Mouse (Mus musculus): Measurements from ENCODE around the gene Srgn. TPM values are rescaled to one million over a fixed set of nuclear protein-coding genes. Genes with fewer than 3 reads are reported as not detected.

Gene Srgn
- polyA plus RNA-seq, 1 experiment, result 253 TPM

- TF ChIP-seq CTCF (IDR thresholded peaks at IDR 0.05; ENCODE audit: low read depth, low read length), result no peak
- TF ChIP-seq POLR2A (IDR thresholded peaks at IDR 0.05; ENCODE audit: borderline replicate concordance, low read depth, low read length), result no peak
- peaks cover 27% of the 10 kb centered on the region for H3K4me1 ChIP-seq (ENCODE audit: control insufficient read depth, insufficient read depth, low read length)
These were observed 22.4 kb upstream of the Srgn start for GRCm38 (mm10) chr10:62549523-62550166.

GRCm38 (mm10) chr10:62546441-62546840 is 19.2 kb upstream of the Srgn start:
- TF ChIP-seq CTCF (IDR thresholded peaks at IDR 0.05; ENCODE audit: low read depth, low read length) (no peak), POLR2A (IDR thresholded peaks at IDR 0.05; ENCODE audit: borderline replicate concordance, low read depth, low read length) (no peak)
- Histone ChIP-seq H3K4me3 (ENCODE audit: insufficient read depth, low read length) (no peak overlapping the region), H3K4me1 (ENCODE audit: control insufficient read depth, insufficient read depth, low read length) (peaks cover 26% of the 10 kb centered on the region), H3K27ac (ENCODE audit: insufficient read depth, low read depth, low read length) (no peak overlapping the region)

More at GRCm38 (mm10) chr10:62549523-62550166, 22.4 kb upstream of the Srgn start:
- no peak overlapping the region for H3K27ac ChIP-seq (ENCODE audit: insufficient read depth, low read depth, low read length)
- no peak overlapping the region for H3K4me3 ChIP-seq (ENCODE audit: insufficient read depth, low read length)

GRCm38 (mm10) chr10:62545759-62546158 is 18.5 kb upstream of the Srgn start:
- Histone ChIP-seq H3K4me1 (ENCODE audit: control insufficient read depth, insufficient read depth, low read length) (peaks cover 33% of the 10 kb centered on the region), H3K27ac (ENCODE audit: insufficient read depth, low read depth, low read length) (no peak overlapping the region)
- TF ChIP-seq CTCF (IDR thresholded peaks at IDR 0.05; ENCODE audit: low read depth, low read length) (no peak), POLR2A (IDR thresholded peaks at IDR 0.05; ENCODE audit: borderline replicate concordance, low read depth, low read length) (no peak)

GRCm38 (mm10) chr10:62544316-62544715 is 17.1 kb upstream of the Srgn start:
- Histone ChIP-seq H3K4me1 (ENCODE audit: control insufficient read depth, insufficient read depth, low read length) (peaks cover 29% of the 10 kb centered on the region), H3K27ac (ENCODE audit: insufficient read depth, low read depth, low read length) (no peak overlapping the region), H3K4me3 (ENCODE audit: insufficient read depth, low read length) (no peak overlapping the region)
- TF ChIP-seq CTCF (IDR thresholded peaks at IDR 0.05; ENCODE audit: low read depth, low read length) (no peak), POLR2A (IDR thresholded peaks at IDR 0.05; ENCODE audit: borderline replicate concordance, low read depth, low read length) (no peak)

More at GRCm38 (mm10) chr10:62545759-62546158, 18.5 kb upstream of the Srgn start:
- no peak overlapping the region for H3K4me3 ChIP-seq (ENCODE audit: insufficient read depth, low read length)

GRCm38 (mm10) chr10:62543399-62543808 is 16.2 kb upstream of the Srgn start:
- no peak for TF ChIP-seq POLR2A (IDR thresholded peaks at IDR 0.05; ENCODE audit: borderline replicate concordance, low read depth, low read length)
- TF ChIP-seq CTCF (IDR thresholded peaks at IDR 0.05; ENCODE audit: low read depth, low read length), result no peak
- Histone ChIP-seq H3K4me1 (ENCODE audit: control insufficient read depth, insufficient read depth, low read length) (peaks cover 29% of the 10 kb centered on the region), H3K4me3 (ENCODE audit: insufficient read depth, low read length) (peak overlapping the region; percentile 24), H3K27ac (ENCODE audit: insufficient read depth, low read depth, low read length) (peak overlapping the region; percentile 53)

GRCm38 (mm10) chr10:62542928-62543327 is 15.7 kb upstream of the Srgn start:
- H3K4me1 ChIP-seq (ENCODE audit: control insufficient read depth, insufficient read depth, low read length), result peaks cover 29% of the 10 kb centered on the region
- peak overlapping the region; percentile 53 for H3K27ac ChIP-seq (ENCODE audit: insufficient read depth, low read depth, low read length)
- peak overlapping the region; percentile 24 for H3K4me3 ChIP-seq (ENCODE audit: insufficient read depth, low read length)
- TF ChIP-seq POLR2A (IDR thresholded peaks at IDR 0.05; ENCODE audit: borderline replicate concordance, low read depth, low read length) (no peak), CTCF (IDR thresholded peaks at IDR 0.05; ENCODE audit: low read depth, low read length) (no peak)

- no peak overlapping the region for H3K4me3 ChIP-seq (ENCODE audit: insufficient read depth, low read length)
- TF ChIP-seq CTCF (IDR thresholded peaks at IDR 0.05; ENCODE audit: low read depth, low read length), result no peak
- TF ChIP-seq POLR2A (IDR thresholded peaks at IDR 0.05; ENCODE audit: borderline replicate concordance, low read depth, low read length), result no peak
- peaks cover 29% of the 10 kb centered on the region for H3K4me1 ChIP-seq (ENCODE audit: control insufficient read depth, insufficient read depth, low read length)
- H3K27ac ChIP-seq (ENCODE audit: insufficient read depth, low read depth, low read length), result peak overlapping the region; percentile 53
These were observed 15.3 kb upstream of the Srgn start for GRCm38 (mm10) chr10:62542507-62542906.

- Histone ChIP-seq H3K4me3 (ENCODE audit: insufficient read depth, low read length) (no peak overlapping the region), H3K4me1 (ENCODE audit: control insufficient read depth, insufficient read depth, low read length) (peaks cover 26% of the 10 kb centered on the region), H3K27ac (ENCODE audit: insufficient read depth, low read depth, low read length) (peak overlapping the region; percentile 68)
- TF ChIP-seq POLR2A (IDR thresholded peaks at IDR 0.05; ENCODE audit: borderline replicate concordance, low read depth, low read length), result no peak
- no peak for TF ChIP-seq CTCF (IDR thresholded peaks at IDR 0.05; ENCODE audit: low read depth, low read length)
These were observed 14.2 kb upstream of the Srgn start for GRCm38 (mm10) chr10:62541499-62541898.

GRCm38 (mm10) chr10:62540800-62541199 is 13.5 kb upstream of the Srgn start:
- no peak overlapping the region for H3K27ac ChIP-seq (ENCODE audit: insufficient read depth, low read depth, low read length)
- H3K4me1 ChIP-seq (ENCODE audit: control insufficient read depth, insufficient read depth, low read length), result peaks cover 25% of the 10 kb centered on the region
- TF ChIP-seq POLR2A (IDR thresholded peaks at IDR 0.05; ENCODE audit: borderline replicate concordance, low read depth, low read length), result no peak
- no peak for TF ChIP-seq CTCF (IDR thresholded peaks at IDR 0.05; ENCODE audit: low read depth, low read length)
- no peak overlapping the region for H3K4me3 ChIP-seq (ENCODE audit: insufficient read depth, low read length)

- peaks cover 21% of the 10 kb centered on the region for H3K4me1 ChIP-seq (ENCODE audit: control insufficient read depth, insufficient read depth, low read length)
- TF ChIP-seq CTCF (IDR thresholded peaks at IDR 0.05; ENCODE audit: low read depth, low read length) (no peak), POLR2A (IDR thresholded peaks at IDR 0.05; ENCODE audit: borderline replicate concordance, low read depth, low read length) (no peak)
- H3K4me3 ChIP-seq (ENCODE audit: insufficient read depth, low read length), result no peak overlapping the region
- H3K27ac ChIP-seq (ENCODE audit: insufficient read depth, low read depth, low read length), result no peak overlapping the region
These were observed 7.3 kb upstream of the Srgn start for GRCm38 (mm10) chr10:62534509-62534908.
